Mouse (Mus musculus) E14TG2a.4 (cell line): ENCODE data around the gene Pkp4.

Experiments used
- CTCF ChIP-seq: conservative IDR thresholded peaks from 2 replicates; pipeline ENCODE4 v1.5.1; 2014; ENCODE audit warnings: low read length
- NANOG ChIP-seq: IDR thresholded peaks from 2 replicates; pipeline ENCODE4 v1.6.1; 2014; ENCODE audit warnings: borderline replicate concordance, low read length, mixed read lengths
- POU5F1 ChIP-seq: IDR thresholded peaks from 2 replicates; pipeline ENCODE4 v1.6.1; 2014; ENCODE audit warnings: low read length, borderline replicate concordance

- TF ChIP-seq CTCF (no peak), POU5F1 (no peak), NANOG (no peak)
These were observed 124.9 kb downstream of the Pkp4 start for GRCm38 (mm10) chr2:59285581-59285980.
